Mouse (Mus musculus) stomach, embryonic 16.5 days (tissue): Measurements from ENCODE around the gene BC117090. TPM values are rescaled to one million over a fixed set of nuclear protein-coding genes. Genes with fewer than 3 reads are reported as not detected.

Experiments
- polyA plus RNA-seq: library from polyadenylated mRNA; unstranded; fragments of >200 nt; fragmentation: Nextera tagmentation; extraction: Ambion mirVana; gene quantifications from 2 replicates; pipeline ENCODE4 v1.2.1, GENCODE M21; 2015

BC117090 gene
- polyA plus RNA-seq, 1 experiment from 2014 or later, result 0.96 TPM

Other genes with a start within 250 kb of the BC117090 start
- 34.9 and 39.6 TPM in 2 replicates for gene Csta1, start 203.1 kb downstream of the BC117090 start, polyA plus RNA-seq
- 11.7 and 17.5 TPM in 2 replicates for gene Stfa2l1, start 177.5 kb downstream of the BC117090 start, polyA plus RNA-seq
- gene Gm5483, start 150.1 kb downstream of the BC117090 start, polyA plus RNA-seq, result 28.6 and 48.3 TPM in 2 replicates
- gene Gm5416, start 123.9 kb downstream of the BC117090 start, polyA plus RNA-seq, result 2.3 TPM in 1 of 2 replicates, not detected in the other
- 4.8 and 11.6 TPM in 2 replicates for gene 2010005H15Rik, start 112.9 kb downstream of the BC117090 start, polyA plus RNA-seq
- gene Stfa1, start 57.4 kb downstream of the BC117090 start, polyA plus RNA-seq, result 48.3 and 90.0 TPM in 2 replicates
- 66.6 and 90.6 TPM in 2 replicates for gene BC100530, start 33.4 kb upstream of the BC117090 start, polyA plus RNA-seq
- gene Stfa2, start 74.1 kb upstream of the BC117090 start, polyA plus RNA-seq, result 9.1 and 16.2 TPM in 2 replicates
- 17.3 and 27.0 TPM in 2 replicates for gene Stfa3, start 121.1 kb upstream of the BC117090 start, polyA plus RNA-seq
- gene Casr, start 227.8 kb upstream of the BC117090 start, polyA plus RNA-seq, result 0.05 TPM in 2 replicates